Mouse (Mus musculus) limb, embryonic 14.5 days (tissue): ENCODE data around the gene Gm45062. TPM values are rescaled to one million over a fixed set of nuclear protein-coding genes. Genes with fewer than 3 reads are reported as not detected.

Experiments used
- ATAC-seq: fragments of 200-750 bp; cut with Nextera tagmentation; 2 replicates; pipeline ENCODE4 v1.8.0; 2017; ENCODE audit warnings: low read depth, moderate number of reproducible peaks, moderate TSS enrichment; ENCODE audit not compliant: low FRiP score
- DNase-seq: peaks from one replicate; pipeline ENCODE4 v3.0.0-alpha.2; 2015; ENCODE audit warnings: low spot score
- H3K27ac ChIP-seq: fragments of 300-500 bp; sonication (generic); replicated peaks from 2 replicates; pipeline ENCODE4 v1.5.1; 2014; ENCODE audit warnings: low read depth, mild to moderate bottlenecking, low read length, moderate library complexity, mixed read lengths
- H3K27me3 ChIP-seq: fragments of 300-500 bp; sonication (generic); 2 replicates; pipeline ENCODE4 v1.6.1; 2014; ENCODE audit warnings: low read length, mixed read lengths; ENCODE audit not compliant: control insufficient read depth, insufficient read depth
- H3K36me3 ChIP-seq: fragments of 300-500 bp; sonication (generic); 2 replicates; pipeline ENCODE4 v1.6.1; 2014; ENCODE audit warnings: mild to moderate bottlenecking, low read length, moderate library complexity, mixed read lengths; ENCODE audit not compliant: control insufficient read depth, insufficient read depth
- H3K4me1 ChIP-seq: fragments of 300-500 bp; sonication (generic); 2 replicates; pipeline ENCODE4 v1.6.1; 2014; ENCODE audit warnings: antibody characterized with exemption, low read length, mixed read lengths; ENCODE audit not compliant: control insufficient read depth, insufficient read depth
- H3K4me2 ChIP-seq: fragments of 300-500 bp; sonication (generic); replicated peaks from 2 replicates; pipeline ENCODE4 v1.6.1; 2014; ENCODE audit warnings: low read depth, mild to moderate bottlenecking, low read length, moderate library complexity; ENCODE audit not compliant: severe bottlenecking
- H3K4me3 ChIP-seq: fragments of 300-500 bp; sonication (generic); replicated peaks from 2 replicates; pipeline ENCODE4 v1.5.1; 2014; ENCODE audit warnings: low read length
- H3K9ac ChIP-seq: fragments of 300-500 bp; sonication (generic); 2 replicates; pipeline ENCODE4 v1.6.1; 2014; ENCODE audit warnings: mild to moderate bottlenecking, low read depth, low read length, moderate library complexity; ENCODE audit not compliant: severe bottlenecking
- H3K9me3 ChIP-seq: fragments of 300-500 bp; sonication (generic); 2 replicates; pipeline ENCODE4 v1.6.1; 2016; ENCODE audit warnings: low read length; ENCODE audit not compliant: control insufficient read depth
- POLR2A ChIP-seq: fragments of 200-500 bp; IDR thresholded peaks from 2 replicates; pipeline ENCODE4 v1.8.0; 2012; ENCODE audit warnings: inconsistent platforms, mild to moderate bottlenecking, moderate library complexity, borderline replicate concordance; ENCODE audit not compliant: insufficient read depth, insufficient read length; ENCODE audit errors: extremely low read depth
- WGBS: fragments of 180-500 bp; shearing (Covaris S2); extraction: QIAGEN DNeasy Blood & Tissue Kit; methylation state at CpG from one replicate; pipeline ENCODE4 v1.1.7; 2014; 5-methylcytosine and 5-hydroxymethylcytosine counted together
- polyA plus RNA-seq, 2 experiments: library from polyadenylated mRNA; depleted of rRNA in 1 of 2; stranded (reverse) in 1 of 2; unstranded in 1 of 2; fragments of >200 nt; fragmentation: Nextera tagmentation in 1 of 2; extraction: Ambion mirVana in 1 of 2; gene quantifications; 2 replicates each; pipeline versions ENCODE4 v1.2.1 to v1.2.3; 2012 to 2014

The Gm45062 gene
- polyA plus RNA-seq, 2 experiments, result 8.7 to 14.7 TPM

- ATAC-seq (no peak), DNase-seq (no peak)
- Histone ChIP-seq H3K27me3 (no peaks in the 10 kb centered on the region), H3K9me3 (no peaks in the 10 kb centered on the region), H3K27ac (no peak overlapping the region), H3K9ac (no peak overlapping the region), H3K36me3 (no peaks in the 10 kb centered on the region), H3K4me2 (no peak overlapping the region), H3K4me1 (no peaks in the 10 kb centered on the region), H3K4me3 (no peak overlapping the region)
- no peak for TF ChIP-seq POLR2A
- 44% methylated on average over 5 of the region's 5 CpGs for whole genome bisulfite sequencing
Measured at GRCm38 (mm10) chr6:8631986-8632632, 372.9 kb downstream of the Gm45062 start.

GRCm38 (mm10) chr6:8632701-8633100, 373.5 kb downstream of the Gm45062 start:
- no peak overlapping the region for H3K4me3 ChIP-seq
- no peaks in the 10 kb centered on the region for H3K27me3 ChIP-seq
- TF ChIP-seq POLR2A, result no peak
- H3K27ac ChIP-seq, result no peak overlapping the region
- H3K9me3 ChIP-seq, result no peaks in the 10 kb centered on the region
- H3K4me2 ChIP-seq, result no peak overlapping the region
- DNase-seq (no peak), ATAC-seq (no peak)
- no peak overlapping the region for H3K9ac ChIP-seq
- 91% methylated on average over 4 of the region's 4 CpGs for WGBS
- H3K4me1 ChIP-seq, result no peaks in the 10 kb centered on the region
- no peaks in the 10 kb centered on the region for H3K36me3 ChIP-seq

DNA sequence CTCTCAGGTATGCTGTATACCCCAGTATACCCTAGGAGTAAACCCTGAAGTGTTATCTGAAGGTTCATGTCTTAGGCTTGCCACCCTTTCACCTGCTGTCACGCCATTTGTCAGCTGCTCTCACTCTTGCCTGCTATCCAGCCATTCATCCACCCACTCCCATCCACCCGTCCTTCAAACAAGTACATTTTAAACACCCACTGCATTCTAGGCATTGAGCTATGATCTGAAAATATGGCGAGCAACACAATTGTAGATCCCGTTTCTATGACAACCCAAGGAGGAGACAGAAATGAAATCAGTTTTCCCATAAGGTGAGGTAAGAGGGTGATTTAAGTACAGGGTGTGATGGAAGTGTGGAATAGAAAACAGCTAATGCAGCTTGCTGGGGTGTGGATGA, 378.9 kb downstream of the Gm45062 start:
- no peak overlapping the region for H3K27ac ChIP-seq
- H3K4me1 ChIP-seq, result no peaks in the 10 kb centered on the region
- 94% methylated on average over 4 of the region's 4 CpGs for WGBS
- TF ChIP-seq POLR2A, result no peak
- no peaks in the 10 kb centered on the region for H3K36me3 ChIP-seq
- no peak overlapping the region for H3K4me2 ChIP-seq
- no peak for ATAC-seq
- no peaks in the 10 kb centered on the region for H3K9me3 ChIP-seq
- H3K9ac ChIP-seq, result no peak overlapping the region
- DNase-seq, result no peak
- no peak overlapping the region for H3K4me3 ChIP-seq
- no peaks in the 10 kb centered on the region for H3K27me3 ChIP-seq

- H3K4me2 ChIP-seq, result no peak overlapping the region
- no peak overlapping the region for H3K9ac ChIP-seq
- no peak overlapping the region for H3K27ac ChIP-seq
- no peaks in the 10 kb centered on the region for H3K36me3 ChIP-seq
- no peak overlapping the region for H3K4me3 ChIP-seq
- no peaks in the 10 kb centered on the region for H3K9me3 ChIP-seq
- no peak for TF ChIP-seq POLR2A
- WGBS, result 75% methylated on average over 4 of the region's 4 CpGs
- DNase-seq (no peak), ATAC-seq (no peak)
- H3K4me1 ChIP-seq, result no peaks in the 10 kb centered on the region
- H3K27me3 ChIP-seq, result no peaks in the 10 kb centered on the region
Measured at GRCm38 (mm10) chr6:8638899-8639298, 379.6 kb downstream of the Gm45062 start.

GRCm38 (mm10) chr6:8639526-8639925, 380.3 kb downstream of the Gm45062 start:
- 0 out of 2 replicates have a peak, but pooled peaks cover under 1% of the 10 kb centered on the region for H3K4me1 ChIP-seq
- 81% methylated on average over 2 of the region's 2 CpGs for WGBS
- H3K9me3 ChIP-seq, result no peaks in the 10 kb centered on the region
- no peaks in the 10 kb centered on the region for H3K27me3 ChIP-seq
- H3K9ac ChIP-seq, result no peak overlapping the region
- no peak overlapping the region for H3K4me3 ChIP-seq
- no peak for TF ChIP-seq POLR2A
- ATAC-seq, result no peak
- no peak overlapping the region for H3K27ac ChIP-seq
- H3K4me2 ChIP-seq, result no peak overlapping the region
- H3K36me3 ChIP-seq, result no peaks in the 10 kb centered on the region
- DNase-seq, result no peak
